Mouse (Mus musculus) C2C12 (cell line): Measurements from ENCODE around the gene Ppp1r12b.

Experiments used
- CTCF ChIP-seq: IDR thresholded peaks from one replicate; pipeline ENCODE4 v1.5.1; 2011; ENCODE audit not compliant: control insufficient read depth, insufficient read depth, insufficient read length
- MAX ChIP-seq: IDR thresholded peaks from one replicate; pipeline ENCODE4 v1.6.1; 2011; ENCODE audit warnings: mild to moderate bottlenecking, control low read depth
- MYOD1 ChIP-seq: IDR thresholded peaks from one replicate; pipeline ENCODE4 v1.6.1; 2011; ENCODE audit warnings: low read depth; ENCODE audit not compliant: control insufficient read depth, insufficient read length
- MYOG ChIP-seq: IDR thresholded peaks from one replicate; pipeline ENCODE4 v1.6.1; 2011; ENCODE audit not compliant: control insufficient read depth, insufficient read length; ENCODE audit errors: extremely low read depth
- USF1 ChIP-seq: IDR thresholded peaks from one replicate; pipeline ENCODE4 v1.6.1; 2011; ENCODE audit warnings: low read depth, mild to moderate bottlenecking, control low read depth, moderate library complexity

DNA sequence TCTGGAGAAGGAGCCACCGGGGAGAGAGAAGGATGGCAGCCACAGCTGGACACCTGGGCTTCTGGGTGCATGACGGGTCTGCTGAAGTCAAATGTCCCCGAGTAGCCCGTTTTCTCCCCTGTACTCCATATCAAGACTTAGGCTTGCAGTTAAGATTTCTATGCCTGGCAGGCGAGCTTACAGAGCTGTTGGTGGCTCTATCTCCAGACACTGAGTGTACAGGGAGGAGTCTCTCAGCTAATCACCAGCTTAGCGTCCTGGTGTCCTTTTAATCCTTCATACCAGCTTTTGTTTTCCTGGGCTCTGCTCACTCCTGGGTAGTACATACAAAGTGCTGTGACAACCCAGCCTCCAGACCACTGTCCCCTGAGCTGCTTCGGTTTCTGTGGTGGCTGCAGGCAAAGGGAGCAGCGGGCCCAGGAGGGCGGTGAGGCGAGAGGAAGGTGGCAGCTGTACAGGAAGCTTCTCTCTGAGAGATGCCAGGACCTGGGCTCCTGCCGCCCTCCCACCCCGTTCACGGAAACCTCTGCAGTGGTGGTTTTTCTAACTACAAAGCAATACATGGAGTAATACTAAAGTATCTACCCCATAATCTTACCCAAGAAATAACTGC lies 177.7 kb downstream of the Ppp1r12b start:
- TF ChIP-seq CTCF (no peak), USF1 (no peak), MYOD1 (no peak), MAX (no peak), MYOG (no peak)
